Mouse (Mus musculus): Measurements from ENCODE around the gene Lax1.
"Not testable (repeated sequence)": the region's sequence is repeated elsewhere in the genome, so short reads cannot be mapped to it uniquely, and the experiment has no call there.

Gene Lax1

DNA sequence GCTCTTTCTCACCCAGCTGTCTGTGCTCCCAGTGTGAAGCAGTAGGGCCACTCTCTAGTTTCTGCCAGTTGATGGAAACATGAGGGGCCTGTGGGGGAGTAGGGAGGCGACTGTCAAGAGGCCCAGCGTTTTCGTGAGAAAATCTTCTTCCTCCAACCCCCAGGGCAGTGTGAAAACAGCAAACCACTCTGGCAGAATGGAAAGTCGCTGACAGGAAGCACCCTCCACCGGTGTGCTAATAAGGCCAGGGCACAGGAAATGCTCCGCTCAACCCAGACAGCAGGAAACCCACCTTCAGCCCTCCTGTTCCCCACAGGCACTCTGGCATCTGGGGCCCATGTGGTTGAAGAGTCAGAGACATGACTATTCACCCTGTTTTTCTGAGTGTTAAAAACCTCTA, at the start of gene Lax1:
Gene Lax1 (minus strand): TSS at position 212 of the 400 bp plus-strand sequence.
- in situ Hi-C loops (cut with MboI, MseI) = no loop called here

DNA sequence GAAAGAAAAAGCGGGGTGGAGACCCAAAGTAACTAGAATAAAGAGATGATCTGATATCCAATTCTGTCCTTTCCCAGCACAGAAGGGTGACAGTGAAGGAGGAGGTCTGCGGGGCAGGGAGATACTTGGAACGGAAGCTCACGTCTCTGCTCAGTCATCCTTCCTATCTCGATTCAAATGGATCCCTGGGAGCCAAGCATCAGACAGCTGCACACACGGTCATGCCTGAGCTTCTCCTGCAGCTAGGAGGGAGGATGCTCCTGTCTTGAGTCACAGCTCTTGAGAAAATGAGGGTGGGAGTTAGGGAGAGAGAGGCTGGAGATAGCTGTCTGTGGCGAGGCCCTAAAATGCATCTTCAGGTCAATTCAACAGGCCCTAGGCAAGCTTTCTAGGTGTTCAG, 46.8 kb upstream of the Lax1 start:
- in situ Hi-C loops (cut with MboI, MseI) = loop anchor here (5.0 kb wide), 2 partner anchors 166 to 306 kb away; no protein-coding TSS in a partner anchor

DNA sequence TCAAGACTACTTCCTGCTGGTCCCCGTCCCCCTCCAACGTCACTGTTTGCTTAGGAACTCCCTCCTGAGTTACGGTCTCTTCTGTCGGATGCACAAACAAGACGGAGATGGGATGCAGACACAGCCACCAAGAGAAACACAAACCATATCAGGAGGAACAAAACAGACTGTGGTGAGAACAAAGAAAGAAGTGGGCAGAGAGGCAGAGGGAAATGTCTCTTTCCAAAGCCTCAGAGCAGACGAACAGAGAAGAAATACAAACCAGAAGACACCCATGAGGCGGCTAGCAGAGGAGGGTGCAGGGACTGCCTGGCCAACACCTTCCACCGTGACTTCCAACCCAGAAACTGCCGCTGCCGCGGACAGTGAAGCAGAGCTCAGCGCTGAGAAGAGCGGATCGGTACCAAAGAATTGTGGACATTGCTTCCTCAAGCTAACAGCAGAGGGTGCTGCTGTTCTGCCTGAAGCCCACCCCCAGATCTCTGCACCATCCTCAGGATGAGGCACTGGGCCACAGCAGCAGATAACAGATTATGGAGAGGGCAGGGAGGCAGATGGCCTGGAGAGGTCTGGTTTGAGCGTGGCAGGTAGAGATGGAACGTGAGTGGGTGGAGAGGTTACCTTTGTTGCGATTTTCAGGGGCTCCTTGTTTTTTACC, 46.2 kb upstream of the Lax1 start:
- in situ Hi-C loops (cut with MboI, MseI) = loop anchor here (5.0 kb wide), 2 partner anchors 166 to 306 kb away; no protein-coding TSS in a partner anchor

DNA sequence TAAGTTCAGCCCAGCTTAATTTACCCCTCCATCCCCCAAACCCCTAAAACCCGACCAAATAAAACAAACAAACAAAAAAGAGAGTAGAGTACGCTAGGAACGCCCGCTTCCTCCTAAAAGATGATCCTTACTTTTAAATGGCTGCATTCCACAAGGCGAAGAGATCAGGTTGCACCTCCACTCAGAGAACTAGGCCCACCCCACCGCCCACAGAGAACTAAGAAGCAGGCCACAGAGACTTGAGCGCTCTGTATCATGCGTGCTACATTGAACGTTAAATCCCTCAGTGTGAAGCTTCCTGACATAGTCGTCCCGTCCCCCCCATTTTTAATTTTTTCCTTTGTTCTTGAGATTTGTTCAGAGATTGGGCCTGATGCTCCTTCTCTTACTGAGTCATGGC, 42.9 kb upstream of the Lax1 start:
- in situ Hi-C loops (cut with MboI, MseI) = no loop called here

DNA sequence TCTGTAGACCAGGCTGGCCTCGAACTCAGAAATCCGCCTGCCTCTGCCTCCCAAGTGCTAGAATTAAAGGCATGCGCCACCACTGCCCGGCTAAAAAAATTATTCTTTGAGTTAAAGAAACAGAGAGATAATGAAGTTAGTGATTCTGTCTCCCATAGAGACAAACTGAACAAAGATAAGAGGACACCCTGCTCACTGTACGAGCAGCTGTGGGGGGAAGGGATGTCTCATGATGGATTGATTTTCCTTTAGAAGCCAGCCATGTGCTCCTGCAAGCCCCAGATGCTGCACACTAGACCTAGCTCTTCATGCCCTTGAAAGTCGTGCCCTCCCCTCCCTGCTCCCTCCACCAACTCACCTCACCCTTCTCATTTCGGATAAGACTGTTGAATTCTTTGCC, 38.4 kb upstream of the Lax1 start:
- in situ Hi-C loops (cut with MboI, MseI) = no loop called here

DNA sequence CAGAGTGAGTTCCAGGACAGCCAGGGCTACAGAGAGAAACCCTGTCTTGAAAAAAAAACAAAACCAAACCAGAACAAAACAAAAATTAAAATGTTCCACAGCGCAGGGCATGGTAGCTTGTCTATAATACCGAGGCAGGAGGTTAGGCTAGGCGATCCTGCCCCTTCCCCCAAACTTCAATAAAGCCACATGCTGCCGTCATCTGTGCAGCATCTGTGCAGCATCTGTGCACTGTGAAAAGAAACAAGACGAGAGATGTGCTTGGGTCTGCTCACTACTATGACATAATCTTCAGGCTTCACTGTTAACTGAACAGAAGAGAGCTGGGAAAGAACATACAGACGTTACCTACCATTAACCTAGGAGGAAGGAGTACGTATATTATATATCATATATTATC, 30.4 kb upstream of the Lax1 start:
- in situ Hi-C loops (cut with MboI, MseI) = no loop called here

DNA sequence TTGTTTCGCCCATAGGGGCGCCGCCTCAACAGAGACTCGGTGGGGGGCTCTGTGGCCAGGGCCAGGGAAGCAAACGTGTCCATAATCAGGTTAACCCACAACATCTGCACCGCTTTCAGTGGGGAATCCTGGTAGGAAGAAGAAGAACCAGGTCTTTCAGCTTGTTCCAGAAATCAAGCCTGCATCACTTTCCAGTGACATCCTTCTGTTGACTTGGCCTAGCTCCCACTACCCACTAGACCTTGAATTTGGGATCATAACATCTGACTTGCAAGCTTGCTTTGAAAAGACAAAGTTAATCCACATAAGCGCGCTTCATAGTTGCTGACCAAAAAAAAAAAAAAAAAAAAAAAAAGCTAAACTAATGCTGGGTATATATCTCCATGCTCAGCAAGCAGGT, 28.9 kb upstream of the Lax1 start:
- in situ Hi-C loops (cut with MboI, MseI) = no loop called here

DNA sequence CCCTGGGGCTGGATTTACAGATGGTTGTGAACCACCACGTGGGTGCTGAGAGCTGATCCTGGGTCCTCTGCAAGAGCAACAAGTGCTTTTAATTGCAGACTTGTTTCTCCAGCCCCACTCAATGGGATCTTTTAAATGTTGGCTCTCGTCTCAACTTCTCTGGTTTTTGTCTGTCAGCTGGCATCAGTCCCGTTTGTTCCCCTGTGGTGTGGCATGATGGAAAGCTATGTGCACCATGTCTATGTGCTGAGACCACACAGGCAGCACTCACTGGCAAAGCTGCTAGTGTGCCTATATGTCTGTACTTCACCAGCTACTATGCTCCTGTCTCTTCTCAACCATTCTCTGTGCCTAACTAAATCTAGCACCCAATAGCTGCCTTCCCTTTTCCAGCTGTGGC, 28.4 kb upstream of the Lax1 start:
- in situ Hi-C loops (cut with MboI, MseI) = no loop called here

DNA sequence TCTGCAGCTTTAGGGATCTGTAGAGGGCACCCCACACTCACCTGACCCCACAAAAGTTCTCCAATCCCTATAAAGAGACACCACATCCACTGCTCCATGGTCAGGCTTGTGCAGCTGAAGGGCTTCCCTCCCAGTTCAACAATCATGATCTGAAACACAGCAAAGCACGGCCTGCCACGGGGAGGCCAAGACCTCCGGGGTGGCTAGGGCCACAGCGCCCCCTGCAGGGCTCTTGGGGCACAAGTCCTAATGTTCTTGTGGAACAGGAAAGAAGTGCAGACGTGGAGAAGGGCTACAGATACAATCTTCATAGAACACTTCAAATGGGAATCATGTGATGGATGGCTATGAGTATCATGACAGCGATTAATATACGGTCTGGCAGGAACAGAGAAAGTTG, 26.6 kb upstream of the Lax1 start:
- in situ Hi-C loops (cut with MboI, MseI) = no loop called here

DNA sequence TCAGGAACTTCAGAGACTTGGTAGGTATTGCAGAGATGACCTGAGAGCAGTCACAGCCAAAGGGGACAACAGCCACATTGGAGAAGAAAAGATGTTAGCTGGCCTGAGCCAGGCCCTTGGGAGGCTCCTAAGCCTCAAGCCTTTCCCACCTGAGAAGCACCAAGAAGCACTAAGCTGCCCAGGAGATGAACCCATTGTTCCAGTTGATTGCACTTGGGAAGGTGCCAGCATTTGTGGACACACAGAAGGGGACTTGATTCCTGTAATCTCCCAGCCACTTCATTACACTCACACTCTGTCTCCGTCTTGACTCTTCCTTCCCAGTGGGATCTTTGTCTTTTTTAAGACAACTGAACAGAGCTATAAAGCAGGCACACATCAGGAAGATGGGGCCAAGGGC, 25.3 kb upstream of the Lax1 start:
- in situ Hi-C loops (cut with MboI, MseI) = no loop called here

DNA sequence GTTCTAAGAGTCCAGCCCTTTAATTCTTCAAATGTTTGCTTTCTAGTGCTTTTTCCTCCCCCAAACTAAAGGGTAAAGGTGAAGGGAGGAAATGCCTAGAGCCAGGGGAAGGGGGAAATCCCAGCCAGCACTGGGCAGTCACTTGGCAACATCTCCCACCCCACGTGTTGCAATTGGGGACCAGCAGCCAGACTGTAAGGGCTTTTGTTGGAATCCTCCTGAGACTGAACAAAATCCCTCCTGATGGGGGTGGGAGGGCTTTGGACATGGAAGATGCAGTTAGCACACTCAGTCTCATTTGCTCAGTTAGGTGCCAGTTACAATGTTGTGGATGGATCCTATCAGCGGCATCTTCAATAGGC, 23.1 kb upstream of the Lax1 start:
- in situ Hi-C loops (cut with MboI, MseI) = no loop called here

DNA sequence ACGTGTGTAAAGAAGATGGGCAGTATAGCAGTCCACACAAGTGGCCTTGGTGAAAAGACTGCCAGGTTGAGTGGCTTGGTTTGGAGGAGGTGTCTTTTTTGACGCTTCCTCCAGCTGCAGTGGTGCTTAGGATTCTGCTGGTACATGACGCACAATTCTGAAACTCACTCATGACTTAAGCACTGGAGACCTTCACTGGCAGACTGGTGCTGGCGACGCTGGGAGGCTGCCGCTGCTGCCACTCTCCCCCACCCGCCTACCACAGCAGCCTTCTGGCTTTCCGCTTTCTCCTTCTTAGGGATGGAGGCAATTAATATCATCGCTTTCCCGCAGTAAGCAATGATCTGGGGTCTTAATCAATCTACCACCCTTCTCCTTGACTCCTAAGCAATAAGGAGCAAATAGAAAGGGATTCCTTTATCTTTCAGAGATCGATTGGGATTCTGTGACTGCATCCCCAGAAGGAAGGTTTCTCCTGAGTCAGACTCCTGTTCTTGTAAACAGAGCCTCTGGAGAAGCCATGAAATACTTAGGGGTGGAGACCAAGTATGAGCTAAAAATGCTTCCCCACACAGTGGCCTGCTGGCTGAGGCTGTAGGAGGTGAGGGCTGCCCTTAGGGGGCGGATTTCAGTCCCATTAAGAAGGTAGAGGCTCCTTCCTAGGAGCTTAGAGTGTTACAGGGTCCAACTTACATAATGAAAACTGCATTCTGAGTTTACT, 22.5 kb upstream of the Lax1 start:
- in situ Hi-C loops (cut with MboI, MseI) = no loop called here

DNA sequence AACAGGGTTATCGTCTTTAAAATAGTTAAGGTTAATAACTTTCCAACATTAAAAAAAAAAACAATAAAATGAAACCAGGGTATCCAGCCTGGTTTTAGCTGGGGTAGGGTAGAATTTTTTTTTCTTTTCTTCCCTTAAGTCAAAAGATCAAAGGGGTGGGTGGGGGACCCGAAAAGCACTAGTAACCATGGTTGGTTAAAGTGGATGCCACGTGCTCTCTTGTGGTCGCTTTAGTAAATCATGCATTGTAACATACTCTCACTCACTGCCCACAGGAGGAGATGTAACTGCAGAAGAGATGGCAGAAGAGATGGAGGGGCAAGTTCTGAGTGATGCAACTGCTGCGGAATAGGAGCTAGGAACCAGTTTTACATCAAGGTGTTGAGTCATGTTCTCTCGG, 21.5 kb upstream of the Lax1 start:
- in situ Hi-C loops (cut with MboI, MseI) = no loop called here

DNA sequence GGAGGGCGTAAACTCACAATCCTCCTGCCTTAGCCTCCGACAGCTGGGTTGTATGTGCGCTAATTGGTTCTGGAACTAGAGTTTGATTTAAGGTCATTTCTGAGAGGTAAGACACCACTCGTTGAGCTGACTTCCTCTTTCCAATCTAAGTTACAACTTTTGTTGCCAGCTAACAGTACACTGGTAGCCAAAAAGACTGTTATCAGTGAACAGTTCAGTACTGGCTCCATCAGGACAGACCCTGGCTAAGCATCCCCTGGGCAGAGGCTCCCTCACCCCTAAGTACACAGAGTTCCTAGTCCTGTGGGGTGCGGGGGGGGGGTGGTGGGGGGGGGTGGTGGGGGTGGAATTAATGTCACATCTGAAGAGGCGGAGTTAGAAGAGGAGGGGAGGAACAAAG, 21.0 kb upstream of the Lax1 start:
- in situ Hi-C loops (cut with MboI, MseI) = no loop called here

DNA sequence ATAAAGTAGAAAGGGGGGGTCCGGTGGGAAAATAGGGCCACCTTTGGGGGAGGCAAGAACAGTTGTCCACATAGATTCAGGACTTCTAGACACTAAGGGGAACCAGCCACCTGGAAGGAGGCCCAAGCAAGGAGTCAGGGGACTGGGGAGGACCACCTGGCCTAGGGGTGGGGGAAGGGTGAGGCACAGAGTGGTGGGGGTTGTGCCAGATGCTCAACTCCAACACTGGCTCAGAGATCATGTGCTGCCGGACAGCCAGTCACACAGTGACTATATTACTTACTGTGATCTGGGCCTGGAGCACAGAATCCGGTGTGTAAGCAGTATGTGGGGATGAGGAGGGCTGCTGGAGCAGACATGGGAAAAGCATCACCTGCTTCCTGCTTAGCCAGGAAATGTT, 19.4 kb upstream of the Lax1 start:
- in situ Hi-C loops (cut with MboI, MseI) = no loop called here

DNA sequence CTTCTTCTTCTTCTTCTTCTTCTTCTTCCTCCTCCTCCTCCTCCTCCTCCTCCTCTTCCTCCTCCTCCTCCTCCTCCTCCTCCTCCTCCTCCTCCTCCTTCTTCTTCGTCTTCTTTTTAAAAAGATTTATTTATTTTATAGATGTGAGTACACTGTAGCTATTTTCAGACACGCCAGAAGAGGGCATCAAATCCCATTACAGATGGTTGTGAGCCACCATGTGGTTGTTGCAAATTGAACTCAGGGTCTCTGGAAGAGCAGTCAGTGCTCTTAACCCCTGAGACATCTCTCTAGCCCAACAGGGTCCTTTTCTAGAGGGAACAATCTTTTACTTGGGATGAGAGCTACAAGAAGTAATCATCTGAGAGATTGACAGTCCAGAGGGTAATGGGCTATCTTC, 11.9 kb upstream of the Lax1 start:
- in situ Hi-C loops (cut with MboI, MseI) = not testable (repeated sequence)

DNA sequence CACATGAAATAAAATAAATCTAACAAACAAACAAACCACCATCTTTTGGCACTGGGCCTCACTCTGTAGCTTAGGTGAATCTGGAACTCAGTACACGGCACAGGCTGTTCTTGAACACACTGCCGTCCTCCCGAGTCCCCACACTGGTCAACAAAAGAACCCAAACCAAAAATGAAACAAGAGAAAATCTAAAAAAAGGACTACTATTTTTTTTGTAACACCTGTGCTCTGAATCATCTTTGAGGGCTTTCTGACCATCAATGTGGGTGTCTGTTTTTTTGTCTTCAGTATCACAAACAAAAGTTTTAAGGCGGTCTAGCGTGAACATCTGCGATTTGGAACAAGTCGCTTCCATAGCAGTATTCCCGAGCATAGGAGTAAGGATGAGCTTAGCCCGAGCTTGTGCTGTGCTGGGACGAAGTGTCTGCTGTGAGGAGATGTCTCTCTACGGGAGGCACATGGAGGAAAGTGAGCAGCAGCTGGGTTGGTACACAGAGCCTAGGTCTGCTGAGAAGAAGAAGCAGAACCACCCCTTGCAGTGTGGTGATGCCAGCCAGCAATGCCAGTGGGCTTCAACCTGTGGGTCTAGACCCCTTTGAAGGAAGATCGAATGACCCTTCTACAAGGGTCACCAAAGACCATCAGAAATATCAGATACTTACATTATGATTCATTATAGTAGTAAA, 8.2 kb upstream of the Lax1 start:
- in situ Hi-C loops (cut with MboI, MseI) = no loop called here

DNA sequence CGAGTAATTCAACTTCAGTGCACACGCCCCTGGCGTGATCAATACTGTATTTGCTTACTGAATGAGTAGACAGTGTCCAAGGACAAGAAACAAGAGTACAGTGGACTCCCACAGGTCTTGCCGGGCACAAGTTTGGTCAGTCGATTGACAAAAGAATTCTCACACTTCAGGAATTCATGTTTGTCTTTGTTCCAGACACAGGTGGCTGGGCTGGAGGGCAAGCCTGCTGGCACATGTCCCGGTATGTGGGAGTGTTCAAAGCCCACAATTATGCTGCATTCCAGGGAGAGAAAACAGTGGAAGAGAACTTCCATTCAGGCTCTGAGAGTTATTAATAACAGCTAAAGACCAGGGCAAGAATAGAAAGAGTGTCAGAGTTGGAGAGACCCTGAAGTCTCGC, 6.0 kb upstream of the Lax1 start:
- in situ Hi-C loops (cut with MboI, MseI) = no loop called here

DNA sequence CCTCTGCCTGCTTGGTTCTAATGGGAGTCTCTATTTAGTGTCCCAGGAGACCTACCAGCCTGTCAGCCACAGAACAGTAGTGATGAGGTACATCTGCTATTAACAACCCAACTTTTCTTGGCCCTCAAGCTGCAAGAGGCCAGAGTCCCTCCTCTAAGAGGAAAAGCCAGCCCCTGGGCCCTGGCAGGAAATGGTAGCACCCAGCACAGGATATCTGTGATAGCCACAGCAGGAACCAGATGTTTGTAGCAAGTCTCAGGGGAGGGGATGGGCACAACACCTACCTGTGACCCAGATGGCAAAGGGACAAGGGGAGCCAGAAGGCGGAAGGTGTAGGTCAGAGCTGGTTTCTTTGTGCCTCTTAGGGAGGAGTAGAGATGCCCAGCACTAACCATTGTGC, 5.0 kb upstream of the Lax1 start:
- in situ Hi-C loops (cut with MboI, MseI) = no loop called here

DNA sequence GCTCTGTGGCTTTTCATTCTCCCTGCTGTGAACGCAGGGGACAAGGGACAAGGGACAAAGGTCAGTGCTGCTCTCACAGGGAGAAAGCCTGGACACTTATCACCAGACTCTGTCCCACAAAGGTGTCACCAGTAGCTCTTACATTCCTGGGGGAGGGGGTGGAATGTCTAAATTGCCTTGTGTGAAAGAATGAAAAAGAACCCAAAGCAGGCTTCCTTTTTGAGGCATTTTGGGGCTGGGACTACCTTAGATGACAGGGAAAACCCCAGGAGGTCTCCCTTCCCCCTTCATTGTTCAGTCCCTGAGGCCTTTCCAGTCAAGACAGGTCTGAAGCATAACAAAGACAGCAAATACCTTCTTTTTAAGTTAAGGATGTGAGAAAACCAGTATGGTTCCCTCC, 4.4 kb upstream of the Lax1 start:
- in situ Hi-C loops (cut with MboI, MseI) = no loop called here

DNA sequence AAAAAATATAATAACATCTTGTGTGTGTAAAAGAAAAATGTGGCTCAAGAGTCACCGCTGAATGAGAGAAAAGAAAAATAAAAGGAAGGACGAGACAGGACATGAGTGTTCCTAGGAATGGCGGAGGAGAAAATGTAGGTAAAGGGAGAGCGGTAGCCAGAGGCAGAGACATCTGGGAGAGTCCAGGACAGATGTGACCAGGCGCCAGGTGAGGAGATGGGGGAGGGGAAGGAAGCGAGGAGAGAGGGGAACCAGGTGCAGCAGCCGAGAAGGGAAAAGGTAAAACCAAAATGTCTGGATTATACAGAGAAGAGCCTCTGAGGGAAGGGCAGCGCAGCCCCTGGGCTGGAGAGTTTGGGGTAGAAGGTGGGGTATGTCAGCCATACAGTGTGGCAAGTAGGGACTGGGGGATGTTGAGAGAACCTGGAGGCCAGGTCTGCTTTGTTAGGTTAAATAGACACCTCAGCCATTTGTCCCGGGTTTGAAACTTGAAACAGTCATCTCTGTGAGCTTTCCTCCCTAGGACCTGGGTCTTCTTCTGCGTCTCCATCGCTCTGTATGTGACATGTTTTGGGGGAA, 3.7 kb upstream of the Lax1 start:
- in situ Hi-C loops (cut with MboI, MseI) = no loop called here

DNA sequence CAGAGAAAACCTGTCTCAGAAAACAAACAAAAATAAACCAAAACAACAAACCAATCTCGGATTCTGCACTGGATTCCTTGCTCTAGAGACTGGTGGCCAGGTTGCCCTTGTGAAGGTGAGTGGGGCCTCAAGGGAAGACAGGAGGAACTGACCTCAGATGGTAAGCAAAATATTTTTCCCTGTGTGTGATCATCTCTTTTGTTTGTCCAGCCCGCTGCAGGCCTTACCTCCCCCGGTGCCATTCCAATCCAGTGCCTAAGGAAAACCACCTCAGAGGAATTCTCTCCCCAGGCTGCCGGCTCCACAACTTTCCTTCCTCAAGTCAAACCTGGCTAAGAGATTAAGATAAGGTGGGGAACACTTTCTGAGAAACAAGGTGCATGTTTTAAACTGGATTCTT, 2.3 kb upstream of the Lax1 start:
- in situ Hi-C loops (cut with MboI, MseI) = no loop called here

DNA sequence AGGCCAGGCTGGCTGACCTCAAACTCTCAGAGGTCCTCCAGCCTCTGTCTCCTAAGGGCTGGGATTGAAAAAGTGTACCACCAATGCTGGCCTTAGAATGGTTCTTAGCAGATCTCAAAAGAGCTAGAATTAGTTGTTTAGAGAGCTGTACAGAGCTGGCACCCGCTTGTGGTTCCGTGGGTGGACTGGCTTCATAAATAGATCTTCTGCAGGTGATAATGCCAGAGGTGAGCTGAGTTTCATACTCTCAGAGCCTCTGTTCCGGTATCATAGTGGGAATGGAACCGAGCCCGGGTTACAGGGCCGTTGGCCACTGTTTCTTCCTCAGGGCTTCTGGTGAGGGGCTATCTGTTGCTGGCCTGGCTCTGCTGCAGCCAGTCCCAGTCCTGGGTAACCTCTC, 1.1 kb upstream of the Lax1 start:
- in situ Hi-C loops (cut with MboI, MseI) = no loop called here

Data from T-helper 1 cell (primary cell).